Comparison of ENCODE assay signal across 19 mouse cellular contexts in genomic region chr6:13748931-13749638, GRCm38 (mm10).
DNase-seq lines count a peak whose midpoint lies in the region; ATAC-seq and TF ChIP-seq lines count a peak whose summit lies in the region.
"Had no signal": no experiment of that assay in that cellular context is flagged by ENCODE, and none has a peak within 500 bp of the region (broad histone marks: within the 10 kb centered on the region; RNA-seq: fewer than 3 reads in every experiment).

No protein-coding gene starts in this region.

- H3K4me3 ChIP-seq in forebrain, embryonic 15.5 days, result no peak overlapping the region
- H3K4me3 ChIP-seq in forebrain, postnatal 0 days (ENCODE audit: low read depth, low read length), result no peak overlapping the region
- peak overlapping the region; percentile 75 for H3K4me3 ChIP-seq in testis, adult 2 months (ENCODE audit: control insufficient read depth, low read depth, low read length)
- H3K4me3 ChIP-seq in hindbrain, postnatal 0 days (ENCODE audit: low read length), result no peak overlapping the region
- H3K4me3 ChIP-seq: embryonic facial prominence, embryonic 12.5 days; heart, embryonic 10.5 days; hindbrain, embryonic 15.5 days; limb, embryonic 12.5 days; liver, embryonic 13.5 days had no signal

- TF ChIP-seq CTCF in forebrain, postnatal 0 days (IDR thresholded peaks at IDR 0.05; ENCODE audit: low read depth), result no peak
- TF ChIP-seq CTCF in testis, adult 2 months (IDR thresholded peaks at IDR 0.05; ENCODE audit: control insufficient read depth, insufficient read depth, insufficient replicate concordance, low read depth, low read length), result no peak
- no peak for TF ChIP-seq CTCF in hindbrain, postnatal 0 days (IDR thresholded peaks at IDR 0.05; ENCODE audit: low read depth)

- no peak overlapping the region for H3K4me2 ChIP-seq in forebrain, embryonic 15.5 days (replicated peaks)
- H3K4me2 ChIP-seq in forebrain, postnatal 0 days (ENCODE audit: low read depth), result no peak overlapping the region
- H3K4me2 ChIP-seq in hindbrain, postnatal 0 days (ENCODE audit: low read depth, low read length), result no peak overlapping the region
- H3K4me2 ChIP-seq: embryonic facial prominence, embryonic 12.5 days; hindbrain, embryonic 15.5 days; limb, embryonic 12.5 days; liver, embryonic 13.5 days had no signal

- no peaks in the 10 kb centered on the region for H3K9me3 ChIP-seq in forebrain, embryonic 15.5 days
- H3K9me3 ChIP-seq in forebrain, postnatal 0 days (ENCODE audit: low read length), result no peaks in the 10 kb centered on the region
- no peaks in the 10 kb centered on the region for H3K9me3 ChIP-seq in hindbrain, postnatal 0 days (ENCODE audit: low read length)
- H3K9me3 ChIP-seq: embryonic facial prominence, embryonic 12.5 days; heart, embryonic 10.5 days; hindbrain, embryonic 15.5 days; limb, embryonic 12.5 days; liver, embryonic 13.5 days had no signal

- H3K27me3 ChIP-seq in forebrain, embryonic 15.5 days, result no peaks in the 10 kb centered on the region
- no peaks in the 10 kb centered on the region for H3K27me3 ChIP-seq in forebrain, postnatal 0 days (ENCODE audit: insufficient read depth, low read length)
- no peaks in the 10 kb centered on the region for H3K27me3 ChIP-seq in testis, adult 2 months (ENCODE audit: control insufficient read depth, insufficient read depth, low read length)
- H3K27me3 ChIP-seq in hindbrain, postnatal 0 days (ENCODE audit: insufficient read depth, low read length), result no peaks in the 10 kb centered on the region
- H3K27me3 ChIP-seq: CH12.LX; embryonic facial prominence, embryonic 12.5 days; hindbrain, embryonic 15.5 days; limb, embryonic 12.5 days; liver, embryonic 13.5 days had no signal

- no peak overlapping the region for H3K9ac ChIP-seq in forebrain, embryonic 15.5 days (replicated peaks)
- no peak overlapping the region for H3K9ac ChIP-seq in forebrain, postnatal 0 days
- no peak overlapping the region for H3K9ac ChIP-seq in hindbrain, postnatal 0 days (replicated peaks; ENCODE audit: low read length)
- H3K9ac ChIP-seq: embryonic facial prominence, embryonic 12.5 days; hindbrain, embryonic 15.5 days; limb, embryonic 12.5 days; liver, embryonic 13.5 days had no signal

- no peak for DNase-seq in forebrain, postnatal 0 days
- no peak for DNase-seq in testis, postnatal 14 days (ENCODE audit: low spot score)
- DNase-seq in hindbrain, postnatal 0 days (ENCODE audit: low spot score), result peak; percentile 2
- no peak for DNase-seq in gastrocnemius, postnatal 25 days
- no peak for DNase-seq in liver
- DNase-seq: adrenal gland, adult 8-10 months; cerebellum, adult 8-10 months; kidney, adult 11 months; liver, embryonic 13.5 days; right cerebral cortex, postnatal 14 days; spleen, adult 18-20 months; thymus, adult 18-20 months had no signal

- peak; percentile 53; the same call in 1 of the 2 replicates for ATAC-seq in forebrain, embryonic 15.5 days (replicated peaks)
- no peak for ATAC-seq in forebrain, postnatal 0 days
- ATAC-seq in hindbrain, postnatal 0 days, result no peak

- peaks cover 10% of the 10 kb centered on the region for H3K4me1 ChIP-seq in forebrain, embryonic 15.5 days
- H3K4me1 ChIP-seq in forebrain, postnatal 0 days (ENCODE audit: insufficient read depth), result peaks cover 6% of the 10 kb centered on the region; the same call in 1 of the 2 replicates
- H3K4me1 ChIP-seq in testis, adult 2 months (ENCODE audit: control insufficient read depth, insufficient read depth, low read length), result peaks cover 6% of the 10 kb centered on the region
- H3K4me1 ChIP-seq in hindbrain, postnatal 0 days (ENCODE audit: insufficient read depth, low read length), result no peaks in the 10 kb centered on the region
- H3K4me1 ChIP-seq: embryonic facial prominence, embryonic 12.5 days; limb, embryonic 12.5 days; liver, embryonic 13.5 days had no signal

- no peak for TF ChIP-seq POLR2A in testis, adult 2 months (IDR thresholded peaks at IDR 0.05; ENCODE audit: control insufficient read depth, low read depth, low read length)

- H3K27ac ChIP-seq in forebrain, embryonic 15.5 days (replicated peaks), result no peak overlapping the region
- H3K27ac ChIP-seq in forebrain, postnatal 0 days (ENCODE audit: low read depth, low read length), result no peak overlapping the region
- no peak overlapping the region for H3K27ac ChIP-seq in testis, adult 2 months (ENCODE audit: control insufficient read depth, insufficient read depth, low read depth, low read length)
- H3K27ac ChIP-seq in hindbrain, postnatal 0 days, result no peak overlapping the region
- H3K27ac ChIP-seq: embryonic facial prominence, embryonic 12.5 days; heart, embryonic 10.5 days; hindbrain, embryonic 15.5 days; limb, embryonic 12.5 days; liver, embryonic 13.5 days had no signal

- WGBS in forebrain, embryonic 15.5 days, result 46% methylated on average over 7 of the region's 7 CpGs
- 48% methylated on average over 7 of the region's 7 CpGs for WGBS in forebrain, postnatal 0 days
- WGBS in hindbrain, postnatal 0 days, result 54% methylated on average over 7 of the region's 7 CpGs

- no peaks in the 10 kb centered on the region for H3K36me3 ChIP-seq in forebrain, embryonic 15.5 days
- no peaks in the 10 kb centered on the region for H3K36me3 ChIP-seq in forebrain, postnatal 0 days (ENCODE audit: insufficient read depth)
- no peaks in the 10 kb centered on the region for H3K36me3 ChIP-seq in testis, adult 2 months (ENCODE audit: control insufficient read depth, insufficient read depth, low read length)
- no peaks in the 10 kb centered on the region for H3K36me3 ChIP-seq in hindbrain, postnatal 0 days (ENCODE audit: insufficient read depth, low read length)
- H3K36me3 ChIP-seq: embryonic facial prominence, embryonic 12.5 days; heart, embryonic 10.5 days; hindbrain, embryonic 15.5 days; limb, embryonic 12.5 days; liver, embryonic 13.5 days had no signal
